ENCODE assay signal across 15 mouse cellular contexts in the genomic region with DNA sequence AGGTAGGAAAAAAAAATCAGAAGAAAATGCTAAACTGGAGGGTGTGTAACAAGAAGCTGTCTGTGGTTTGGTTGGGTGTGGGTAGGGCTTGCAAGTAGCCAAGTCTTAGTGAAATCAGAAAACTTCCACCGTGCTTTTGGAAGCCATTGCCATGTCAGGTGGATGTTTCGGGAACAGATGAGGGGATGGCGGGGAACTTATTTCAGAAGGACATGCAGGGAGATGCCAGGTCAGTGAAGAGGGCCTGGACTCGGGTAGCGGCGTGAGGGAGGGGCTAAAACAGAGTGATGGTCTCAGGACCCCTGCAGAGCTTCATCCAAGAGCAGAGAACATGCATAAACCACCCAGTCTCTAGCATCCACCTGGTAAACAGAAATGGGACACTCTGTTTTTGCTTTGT.
DNase-seq lines count a peak whose midpoint lies in the region; TF ChIP-seq lines count a peak whose summit lies in the region.
"Had no signal": no experiment of that assay in that cellular context is flagged by ENCODE, and none has a peak within 500 bp of the region (broad histone marks: within the 10 kb centered on the region; RNA-seq: fewer than 3 reads in every experiment).

No protein-coding gene starts in this region.

- peak; percentile 51 for DNase-seq in cerebellum, adult 9-10 months
- DNase-seq in cerebellum, postnatal 4 days (ENCODE audit: low spot score in 2 of 2): no peak
- no peak for DNase-seq in gastrocnemius, adult 2 months
- DNase-seq in gastrocnemius, postnatal 36 days: no peak
- peak; percentile 20 for DNase-seq in 416B (ENCODE audit: low read depth)
- DNase-seq in cerebellum, postnatal 10 days: peak; percentile 27 to 32
- DNase-seq: adrenal gland, adult 8-10 months; adrenal gland, postnatal 36 days; B cell, adult 2 months; gastrocnemius, postnatal 14 days; kidney, adult 18-20 months had no signal

- no peak for TF ChIP-seq CTCF in gastrocnemius, adult 2 months (IDR thresholded peaks at IDR 0.05)

- peak overlapping the region; percentile 61 for H3K27ac ChIP-seq in gastrocnemius, adult 2 months
- H3K27ac ChIP-seq: embryonic facial prominence, embryonic 13.5 days; hindbrain, embryonic 10.5 days; intestine, embryonic 15.5 days had no signal

- intact Hi-C loops in gastrocnemius, adult 2 months (cut with DNase I): loop anchor here (5.0 to 10.0 kb wide), 2 partner anchors 169 to 256 kb away; no protein-coding TSS in a partner anchor
- intact Hi-C loops in gastrocnemius, postnatal 36 days (cut with DNase I): loop anchor here (10.0 kb wide), 1 partner anchor 266 kb away; no protein-coding TSS in a partner anchor

- H3K4me3 ChIP-seq in gastrocnemius, adult 2 months: no peak overlapping the region
- H3K4me3 ChIP-seq: embryonic facial prominence, embryonic 13.5 days; heart, embryonic 12.5 days; hindbrain, embryonic 10.5 days; intestine, embryonic 15.5 days had no signal

Comparison
In these comparisons a context has a peak if more than half of its experiments do, and no peak if none do; other contexts are left out.
1. DNase-seq: peak in cerebellum, adult 9-10 months (single experiment), 416B (single experiment) and cerebellum, postnatal 10 days (2 of 2); none in cerebellum, postnatal 4 days (0 of 2), gastrocnemius, adult 2 months (single experiment) and gastrocnemius, postnatal 36 days (0 of 2).